Mouse (Mus musculus): Measurements from ENCODE around the gene Akr1c19.

- TF ChIP-seq CTCF (IDR thresholded peaks at IDR 0.05; ENCODE audit: control insufficient read depth, insufficient read depth, low read length) (no peak), POLR2A (IDR thresholded peaks at IDR 0.05; ENCODE audit: borderline replicate concordance, control insufficient read depth, low read depth, low read length) (no peak)
These were observed 42.4 kb downstream of the Akr1c19 start for GRCm38 (mm10) chr13:4270860-4271259.

Data from bone marrow, adult 2 months (tissue).